Mouse (Mus musculus): ENCODE measurements at regions not wholly inside any gene's neighbourhood (a gene's known extent, or its start where the extent isn't known, plus 50 kb on each side); places are given as distances from the start of the nearest gene placed in this dataset.

DNA sequence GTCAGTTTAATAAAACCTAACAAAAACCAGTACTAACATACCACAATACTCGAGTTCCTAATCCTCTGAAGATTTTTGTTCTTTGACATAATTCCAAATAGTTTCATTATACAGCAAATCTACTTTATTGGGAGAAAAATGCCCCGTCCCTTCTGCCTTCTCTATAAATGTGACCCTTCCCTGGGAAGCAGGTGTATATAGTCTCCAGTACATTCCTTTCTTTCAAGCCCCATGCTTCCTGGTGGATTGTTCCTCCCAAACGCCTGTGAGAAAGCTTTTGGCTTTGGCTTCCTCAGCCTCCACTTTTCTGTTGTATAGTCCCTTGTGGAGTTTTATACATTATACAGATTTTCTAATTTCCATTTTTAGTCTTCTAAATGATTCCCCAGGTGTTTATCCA is 1001.8 kb upstream of the Tenm3 start:
- DNase-seq (ENCODE audit: low spot score in 2 of 2): no peak

DNA sequence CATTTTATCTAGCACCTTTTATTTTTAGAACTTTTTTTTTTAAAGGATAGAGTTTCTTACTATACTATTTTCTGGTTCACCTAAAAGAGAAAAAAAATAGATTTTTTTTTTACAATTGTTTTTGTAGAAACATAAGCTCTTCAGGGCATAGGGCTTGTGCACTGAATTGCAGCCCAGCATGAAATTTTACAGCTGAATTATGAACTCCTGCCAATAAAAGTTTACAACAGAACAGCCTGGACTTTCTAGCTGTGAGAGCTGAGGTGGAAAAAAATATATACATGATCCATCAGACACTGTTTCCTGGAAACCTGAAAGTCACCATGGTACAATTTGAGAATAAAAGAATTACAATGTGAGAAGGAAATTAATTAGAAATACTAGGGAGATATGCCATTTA is 988.2 kb upstream of the Tenm3 start:
- no peak for DNase-seq (ENCODE audit: low spot score in 2 of 2)

DNA sequence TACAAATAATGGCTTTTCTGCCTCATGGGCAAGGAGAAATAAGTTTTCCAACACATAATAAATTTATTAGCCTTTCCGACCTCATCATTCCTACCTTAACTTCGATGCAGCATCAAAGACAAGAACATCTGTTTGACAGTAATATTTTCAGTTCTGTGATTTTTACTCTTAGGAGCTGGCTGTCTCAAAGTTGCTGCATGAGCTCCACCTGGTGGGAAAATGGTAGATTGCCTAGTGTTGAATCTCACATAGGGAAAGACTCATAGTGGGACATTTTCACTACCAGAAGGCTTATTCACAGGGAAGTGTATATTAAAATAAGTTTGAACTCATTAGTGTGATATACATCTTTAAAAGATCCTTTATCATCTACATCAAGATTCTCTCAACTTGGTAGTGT is 985.6 kb upstream of the Tenm3 start:
- peak; percentile 35 to 53 for DNase-seq (ENCODE audit: low spot score in 2 of 2)

DNA sequence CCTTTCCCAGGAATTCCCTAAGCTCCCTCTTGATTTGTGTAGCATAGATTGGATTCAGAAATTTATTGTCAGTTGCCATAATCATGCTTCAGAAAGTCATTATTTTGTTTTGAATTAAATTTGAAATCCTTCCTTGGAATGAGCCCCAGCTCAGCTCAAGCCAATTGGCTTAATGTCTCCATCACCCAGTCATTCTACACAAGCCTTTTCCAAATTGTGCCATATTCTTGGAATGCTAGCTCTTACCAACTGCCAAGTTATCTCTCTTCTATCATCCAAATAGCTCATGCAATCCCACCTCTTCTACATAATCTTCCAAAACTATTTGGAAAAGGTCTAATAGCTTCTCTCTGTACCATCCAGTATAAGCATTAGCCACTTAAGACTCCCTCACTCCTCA is 982.5 kb upstream of the Tenm3 start:
- DNase-seq (ENCODE audit: low spot score in 2 of 2): no peak

DNA sequence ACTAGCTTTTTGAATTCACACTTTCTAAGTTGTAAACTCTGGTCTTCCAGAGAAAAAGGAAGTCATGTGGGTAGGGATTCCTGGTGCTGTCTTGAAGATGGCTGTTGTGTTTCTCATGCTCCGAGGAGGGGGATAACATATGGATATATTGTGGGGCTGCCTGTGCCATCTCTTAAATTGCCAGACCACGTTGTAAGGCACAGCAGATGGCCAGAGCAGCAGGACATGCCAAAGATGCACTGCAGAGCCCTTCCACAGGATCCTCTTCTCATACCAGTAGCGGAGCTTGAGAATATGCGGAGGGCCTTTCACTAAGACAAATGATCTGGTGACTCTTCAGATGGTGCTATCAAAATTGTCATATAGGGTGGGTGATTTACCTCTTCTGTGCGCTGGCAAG is 981.2 kb upstream of the Tenm3 start:
- DNase-seq (ENCODE audit: low spot score in 2 of 2): no peak

DNA sequence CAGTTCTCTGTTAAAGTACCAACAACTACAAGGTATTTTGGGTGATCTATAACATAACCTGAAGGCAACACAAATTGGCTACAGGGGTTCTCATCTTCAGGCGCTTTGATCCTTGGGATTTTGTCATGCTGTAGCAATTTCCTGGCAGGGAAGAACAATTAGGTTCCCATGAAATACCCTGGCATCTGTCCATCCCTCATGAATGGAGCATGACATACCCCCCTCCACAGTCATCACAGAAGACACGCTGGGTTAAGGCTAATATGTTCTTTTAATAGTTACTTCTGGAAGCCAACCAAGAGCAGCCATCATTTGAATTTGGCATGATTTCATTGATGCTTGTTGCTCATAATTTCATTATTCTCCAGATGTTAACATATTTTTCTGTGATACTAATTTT is 979.0 kb upstream of the Tenm3 start:
- DNase-seq (ENCODE audit: low spot score in 2 of 2): no peak

DNA sequence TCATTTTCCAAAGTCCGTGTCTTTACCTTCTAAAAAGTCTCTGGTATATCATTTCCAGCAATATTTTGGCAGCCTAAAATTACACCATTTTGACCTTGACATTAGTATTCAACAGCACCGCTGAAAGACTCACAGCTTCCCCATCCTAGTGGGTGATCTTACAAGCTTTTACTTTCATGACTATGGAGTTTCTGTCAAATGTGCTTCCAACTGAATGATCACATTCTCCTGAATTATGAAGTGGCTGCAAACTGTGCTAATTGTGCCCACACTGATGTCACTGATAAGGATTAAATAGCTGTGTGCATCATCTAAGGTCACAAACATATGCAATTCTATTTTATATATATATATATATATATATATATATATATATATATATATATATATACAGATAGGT is 955.5 kb upstream of the Tenm3 start:
- no peak for DNase-seq (ENCODE audit: low spot score in 2 of 2)

DNA sequence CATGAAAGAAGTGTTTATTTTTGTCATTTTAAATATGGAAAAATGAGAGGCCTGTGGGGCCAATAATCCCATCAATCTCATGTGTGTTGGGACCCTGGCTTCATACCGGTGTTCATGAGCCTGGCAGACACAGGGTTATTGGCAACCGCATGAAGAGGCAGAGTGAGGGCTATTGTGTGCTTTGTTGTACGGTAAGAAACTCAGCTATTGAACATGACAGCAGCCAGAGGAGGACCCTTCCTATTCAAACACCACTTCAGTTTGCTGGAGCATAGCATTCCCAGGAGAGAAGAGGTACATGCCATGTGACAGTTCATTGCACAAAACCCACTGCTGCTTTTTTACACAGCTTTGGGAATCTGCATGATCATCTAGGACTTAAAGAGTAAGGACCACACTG is 953.0 kb upstream of the Tenm3 start:
- no peak for DNase-seq (ENCODE audit: low spot score in 2 of 2)

DNA sequence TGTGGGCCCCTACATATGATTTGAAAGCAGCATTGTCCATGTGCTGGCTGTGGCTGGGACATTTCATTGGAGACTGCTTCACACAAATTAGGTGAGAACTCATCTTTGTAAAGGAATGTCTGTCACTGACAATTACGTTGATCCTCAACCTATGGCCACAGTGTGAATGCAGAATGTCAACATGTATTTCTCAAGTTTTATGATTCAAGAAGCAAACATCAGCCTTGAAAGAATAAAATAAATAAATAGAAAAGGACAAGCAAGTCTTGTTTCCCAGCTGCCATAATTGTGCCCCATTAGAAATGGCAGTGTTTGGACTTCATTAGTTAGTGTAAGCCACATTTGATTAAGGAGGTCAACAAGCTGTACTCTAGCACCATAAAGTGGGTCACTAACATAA is 950.7 kb upstream of the Tenm3 start:
- no peak for DNase-seq (ENCODE audit: low spot score in 2 of 2)

DNA sequence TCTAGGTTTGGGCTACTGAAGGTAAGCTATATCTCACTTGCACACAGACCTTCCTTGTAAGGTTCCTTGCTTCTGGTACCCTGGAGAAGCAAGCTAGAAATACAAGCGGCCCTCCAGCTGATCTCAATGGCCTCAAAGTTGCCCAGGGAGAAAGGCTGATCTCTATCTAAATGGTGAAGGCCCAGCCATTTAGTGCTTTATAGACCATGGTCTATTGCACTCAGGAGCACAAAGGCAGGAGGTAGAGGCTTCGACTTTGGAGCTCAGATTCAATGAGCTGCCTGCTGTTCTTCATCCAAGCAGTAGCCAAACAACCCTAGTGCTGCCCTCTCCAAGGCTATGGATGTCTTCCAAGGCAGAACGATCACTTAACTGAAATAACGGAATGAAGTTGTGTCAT is 926.1 kb upstream of the Tenm3 start:
- no peak for DNase-seq (ENCODE audit: low spot score in 2 of 2)

DNA sequence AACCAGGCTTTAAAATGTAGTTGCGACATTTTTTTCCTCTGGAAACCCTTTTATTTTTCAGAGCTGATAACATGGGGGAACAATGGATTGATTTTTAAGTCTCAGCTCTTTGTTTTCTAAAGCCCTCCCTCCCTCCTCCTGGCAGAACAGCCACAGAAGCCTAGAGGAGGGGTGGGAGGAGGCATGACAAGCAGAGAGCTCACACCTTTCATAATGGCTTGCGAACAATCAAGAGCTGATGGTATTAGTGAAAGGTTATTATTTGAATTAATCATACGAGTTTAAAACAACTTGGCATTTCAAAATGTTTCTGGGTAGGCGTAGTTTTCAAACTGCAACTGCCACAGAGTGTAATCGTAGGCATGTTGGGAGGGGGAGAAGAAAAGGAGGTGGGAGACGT is 894.3 kb upstream of the Tenm3 start:
- no peak for DNase-seq (ENCODE audit: low spot score in 2 of 2)

DNA sequence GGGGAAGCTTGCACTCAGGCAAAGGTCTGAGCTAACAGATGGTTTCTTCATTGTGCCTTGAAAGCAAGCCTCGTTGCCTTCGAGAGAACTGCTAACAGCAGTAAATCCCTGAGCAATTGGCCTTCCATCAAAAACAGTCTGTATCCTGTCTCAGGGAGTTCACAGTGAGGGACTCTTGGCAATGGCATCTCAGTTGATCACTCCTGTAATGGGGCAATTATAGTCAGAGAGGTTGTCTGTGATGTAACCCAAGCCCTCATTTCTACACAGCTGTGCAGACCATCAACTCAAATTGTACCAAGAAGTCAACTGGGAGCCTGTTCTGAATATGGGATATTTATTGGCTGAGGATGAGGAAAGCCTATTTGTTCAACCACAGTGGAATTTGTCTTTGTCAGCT is 885.4 kb upstream of the Tenm3 start:
- no peak for DNase-seq (ENCODE audit: low spot score in 2 of 2)

DNA sequence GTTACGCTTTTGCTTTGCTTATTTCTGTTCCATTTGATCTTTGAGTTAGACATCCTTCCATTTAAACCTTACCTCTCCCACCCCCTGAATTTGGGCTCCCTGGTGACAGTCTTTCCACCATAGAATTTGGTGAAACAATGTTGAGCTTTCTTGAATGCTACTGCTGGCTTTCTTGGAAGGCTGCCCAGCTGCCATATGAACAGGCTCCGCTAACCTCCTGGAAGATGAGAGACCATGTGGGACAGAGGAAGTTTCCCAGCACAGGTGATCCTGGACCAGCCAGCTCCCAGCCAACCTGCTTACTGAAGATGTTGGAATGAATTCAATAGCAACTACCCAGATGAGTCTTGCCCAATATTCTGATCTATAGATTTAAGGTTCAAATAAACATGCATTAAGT is 868.6 kb upstream of the Tenm3 start:
- DNase-seq (ENCODE audit: low spot score in 2 of 2): no peak

DNA sequence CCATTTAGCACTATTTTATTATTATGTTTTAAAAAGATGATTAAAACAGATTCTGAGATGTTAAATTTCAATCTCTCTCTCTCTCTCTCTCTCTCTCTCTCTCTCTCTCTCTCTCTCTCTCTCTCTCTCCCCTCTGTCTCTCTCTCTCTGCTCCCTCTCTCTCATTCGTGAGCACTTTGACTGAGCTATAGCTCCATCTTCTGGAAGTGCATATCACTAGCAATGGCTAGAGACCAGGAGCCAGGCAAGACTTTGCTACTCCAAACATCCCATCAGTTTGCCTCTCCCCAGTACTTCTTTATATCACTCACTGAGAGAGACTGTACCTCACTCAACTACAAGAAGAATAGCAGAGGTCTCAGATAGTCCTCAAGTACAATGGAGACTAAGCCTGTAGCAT is 865.0 kb upstream of the Tenm3 start:
- DNase-seq (ENCODE audit: low spot score in 2 of 2): no peak

DNA sequence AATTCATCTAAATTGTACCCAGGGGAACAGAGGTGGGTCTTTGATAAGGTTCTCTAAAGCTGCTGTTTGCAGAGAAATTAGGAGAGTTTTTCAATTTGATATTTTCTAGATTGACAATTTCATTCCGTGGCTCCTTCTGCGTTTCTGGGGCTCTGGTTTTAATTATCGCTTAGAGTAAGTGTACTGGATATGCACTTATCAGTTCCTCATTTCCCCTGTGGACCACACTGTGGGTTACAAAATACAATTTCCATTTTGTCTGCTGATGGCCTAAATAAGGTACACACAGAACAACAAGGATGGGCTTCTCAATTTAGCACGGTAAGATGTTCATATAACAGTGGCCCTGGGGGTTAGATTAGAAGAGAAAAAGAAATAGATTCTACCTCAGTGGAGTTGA is 855.3 kb upstream of the Tenm3 start:
- DNase-seq (ENCODE audit: low spot score in 2 of 2): no peak

DNA sequence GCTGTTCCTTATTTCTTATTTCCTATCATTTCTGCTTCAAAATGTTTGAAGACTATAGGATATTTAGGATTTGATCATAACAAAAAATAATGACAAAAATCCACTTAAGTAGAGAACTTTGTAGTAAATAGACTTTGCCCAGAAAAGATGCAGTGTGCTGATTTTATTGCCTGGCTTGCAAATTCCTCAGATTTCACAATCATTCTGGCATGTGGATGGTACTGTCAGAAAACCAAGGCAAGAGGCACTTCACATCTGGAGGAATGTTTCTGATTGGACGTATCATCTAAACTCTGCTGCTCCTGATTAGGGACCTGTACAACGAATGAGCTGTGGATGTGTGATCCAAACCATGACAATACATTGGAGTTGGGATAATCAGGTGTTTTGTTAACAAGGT is 853.0 kb upstream of the Tenm3 start:
- DNase-seq (ENCODE audit: low spot score in 2 of 2): no peak

All from frontal cortex, postnatal 25 days (tissue).